Mouse (Mus musculus) embryo, embryonic 10.5 days (tissue): Measurements from ENCODE around the gene 4930404N11Rik.

Experiments
- DNase-seq: peaks from one replicate; pipeline ENCODE4 v3.0.0-alpha.2; 2015; ENCODE audit warnings: low spot score

The 4930404N11Rik gene

GRCm38 (mm10) chr10:81379809-81380378 is 14.3 kb upstream of the 4930404N11Rik start:
- DNase-seq: no peak

- DNase-seq: no peak
Measured at GRCm38 (mm10) chr10:81379183-81379553, 13.6 kb upstream of the 4930404N11Rik start.

- peak; percentile 100 for DNase-seq
Measured at GRCm38 (mm10) chr10:81378553-81379182, 13.1 kb upstream of the 4930404N11Rik start.

GRCm38 (mm10) chr10:81377793-81378552 is 12.4 kb upstream of the 4930404N11Rik start, which contains the start of gene Fzr1:
Gene Fzr1 (minus strand): TSS chr10:81378516.
- no peak for DNase-seq

- DNase-seq: no peak
Measured at GRCm38 (mm10) chr10:81377362-81377664, 11.7 kb upstream of the 4930404N11Rik start.

- DNase-seq: no peak
Measured at GRCm38 (mm10) chr10:81376561-81377361, 11.1 kb upstream of the 4930404N11Rik start.

GRCm38 (mm10) chr10:81375322-81375721 is 9.7 kb upstream of the 4930404N11Rik start:
- no peak for DNase-seq

- DNase-seq: no peak
Measured at GRCm38 (mm10) chr10:81367207-81367495, 1.5 kb upstream of the 4930404N11Rik start.

- no peak for DNase-seq
Measured at GRCm38 (mm10) chr10:81366477-81367206, 1.0 kb upstream of the 4930404N11Rik start.

GRCm38 (mm10) chr10:81365073-81365472 is 543 bp downstream of the 4930404N11Rik start:
- DNase-seq: no peak

GRCm38 (mm10) chr10:81364666-81365065 is 950 bp downstream of the 4930404N11Rik start:
- DNase-seq: no peak

- DNase-seq: no peak
Measured at GRCm38 (mm10) chr10:81363436-81364346, 1.9 kb downstream of the 4930404N11Rik start.

GRCm38 (mm10) chr10:81362336-81362949 is 3.2 kb downstream of the 4930404N11Rik start:
- DNase-seq: no peak

GRCm38 (mm10) chr10:81360721-81361120 is 4.9 kb downstream of the 4930404N11Rik start:
- no peak for DNase-seq

- DNase-seq: no peak
Measured at GRCm38 (mm10) chr10:81358841-81359240, 6.8 kb downstream of the 4930404N11Rik start.

- DNase-seq: no peak
Measured at GRCm38 (mm10) chr10:81358209-81358608, 7.4 kb downstream of the 4930404N11Rik start.

GRCm38 (mm10) chr10:81356991-81357844 is 8.4 kb downstream of the 4930404N11Rik start, which contains the start of gene Mfsd12:
Gene Mfsd12 (plus strand): TSS chr10:81357491.
- peak; percentile 93 for DNase-seq

- DNase-seq: no peak
Measured at GRCm38 (mm10) chr10:81356352-81356990, 9.1 kb downstream of the 4930404N11Rik start.

GRCm38 (mm10) chr10:81355533-81355932 is 10.1 kb downstream of the 4930404N11Rik start:
- no peak for DNase-seq
